ENCODE assay signal across 3 mouse cellular contexts in genomic region chr7:37697378-37697777, GRCm38 (mm10).
DNase-seq lines count a peak whose midpoint lies in the region; ATAC-seq and TF ChIP-seq lines count a peak whose summit lies in the region.
"Not testable (repeated sequence)": the region's sequence is repeated elsewhere in the genome, so short reads cannot be mapped to it uniquely, and the experiment has no call there.

No protein-coding gene starts in this region.

- not testable (repeated sequence) for H3K4me3 ChIP-seq in midbrain, embryonic 16.5 days (ENCODE audit: low read depth, low read length); midbrain, postnatal 0 days (ENCODE audit: low read depth, low read length)

- H3K4me2 ChIP-seq in midbrain, embryonic 16.5 days (ENCODE audit: low read length); midbrain, postnatal 0 days (ENCODE audit: low read depth, low read length, poor library complexity, severe bottlenecking): not testable (repeated sequence)

- not testable (repeated sequence) for H3K9ac ChIP-seq in midbrain, embryonic 16.5 days (ENCODE audit: low read depth, low read length); midbrain, postnatal 0 days (replicated peaks; ENCODE audit: low read length, poor library complexity, severe bottlenecking)

- H3K27me3 ChIP-seq in midbrain, embryonic 16.5 days (ENCODE audit: control insufficient read depth, insufficient read depth, low read depth, low read length); midbrain, postnatal 0 days (ENCODE audit: insufficient read depth, low read length): not testable (repeated sequence)

- not testable (repeated sequence) for H3K27ac ChIP-seq in midbrain, embryonic 16.5 days (ENCODE audit: low read length); midbrain, postnatal 0 days (ENCODE audit: low read depth, low read length)

- peak; percentile 52; the same call in 1 of the 2 replicates for ATAC-seq in midbrain, embryonic 16.5 days
- peak; percentile 33; the same call in 1 of the 2 replicates for ATAC-seq in midbrain, postnatal 0 days (ENCODE audit: low FRiP score)

- H3K4me1 ChIP-seq in midbrain, embryonic 16.5 days (ENCODE audit: control insufficient read depth, insufficient read depth, low read length); midbrain, postnatal 0 days (ENCODE audit: insufficient read depth, low read length): not testable (repeated sequence)

- 99% methylated on average over 3 of the region's 3 CpGs for WGBS in midbrain, embryonic 16.5 days
- WGBS in midbrain, postnatal 0 days: 95% methylated on average over 3 of the region's 3 CpGs

- peak; percentile 78 for DNase-seq in heart, adult 11 months
- not testable (repeated sequence) for DNase-seq in midbrain, postnatal 0 days (ENCODE audit: low spot score)

- H3K36me3 ChIP-seq in midbrain, embryonic 16.5 days (ENCODE audit: control insufficient read depth, insufficient read depth, low read length); midbrain, postnatal 0 days (ENCODE audit: insufficient read depth, low read length): not testable (repeated sequence)

- TF ChIP-seq CTCF in midbrain, postnatal 0 days (IDR thresholded peaks at IDR 0.05): not testable (repeated sequence)

- not testable (repeated sequence) for H3K9me3 ChIP-seq in midbrain, embryonic 16.5 days (replicated peaks; ENCODE audit: control insufficient read depth, low read length, poor library complexity, severe bottlenecking); midbrain, postnatal 0 days (ENCODE audit: low read length)
